Mouse (Mus musculus): ENCODE data around the gene Sh3bp1. TPM values are rescaled to one million over a fixed set of nuclear protein-coding genes. Genes with fewer than 3 reads are reported as not detected.

Gene Sh3bp1
- polyA plus RNA-seq (2014; fragmentation: Illumina TruSeq; extraction: RNeasy Lipid Tissue Mini Kit (QIAGEN cat#74804); ENCODE audit: insufficient read depth, low read depth, low replicate concordance), result 11.6 TPM

GRCm38 (mm10) chr15:78899740-78900584 is at the start of gene Sh3bp1:
Gene Sh3bp1, plus strand, starts transcription at chr15:78899768.

DNA sequence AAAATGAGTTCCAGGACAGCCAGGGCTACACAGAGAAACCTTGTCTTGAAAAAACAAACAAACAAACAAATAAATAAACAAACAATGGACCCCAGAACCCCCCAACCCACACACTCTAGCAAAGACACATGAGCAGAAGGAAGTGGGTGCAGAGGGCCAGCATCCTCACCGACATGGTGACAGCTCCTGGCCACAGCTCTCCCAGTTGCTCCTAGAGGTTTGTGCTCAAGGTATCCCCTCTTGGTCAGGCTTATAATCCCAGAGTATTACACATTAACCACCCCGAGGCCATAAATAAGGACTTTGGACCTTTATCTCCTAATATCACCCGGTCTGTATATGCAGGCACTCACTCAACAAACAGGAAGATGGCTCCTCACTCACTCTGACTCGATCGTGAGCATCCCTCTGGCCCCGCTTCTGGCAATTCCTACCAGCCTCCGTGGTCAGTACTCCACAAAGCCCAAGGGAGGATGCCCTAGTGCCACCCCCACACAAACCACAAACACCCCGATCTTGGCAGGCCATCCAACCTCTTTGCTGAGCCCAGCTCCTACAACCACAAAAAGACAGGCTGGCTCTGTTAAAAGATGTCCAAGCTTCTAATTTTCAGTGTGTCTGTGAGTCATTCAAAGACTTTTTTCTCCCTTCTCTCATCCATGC is 44.1 kb upstream of the Sh3bp1 start, which contains the start of gene Lgals2:
Lgals2 (minus strand) TSS at position 227 of the 663 bp plus-strand sequence.

GRCm38 (mm10) chr15:78876991-78877809 is 22.4 kb upstream of the Sh3bp1 start, which contains the start of gene Gga1:
Gene Gga1, plus strand, starts transcription at chr15:78877190.

GRCm38 (mm10) chr15:78899409-78899739 is 194 bp upstream of the Sh3bp1 start, which contains the start of gene Gm49510:
Gene Gm49510, plus strand, starts transcription at chr15:78899667.

DNA sequence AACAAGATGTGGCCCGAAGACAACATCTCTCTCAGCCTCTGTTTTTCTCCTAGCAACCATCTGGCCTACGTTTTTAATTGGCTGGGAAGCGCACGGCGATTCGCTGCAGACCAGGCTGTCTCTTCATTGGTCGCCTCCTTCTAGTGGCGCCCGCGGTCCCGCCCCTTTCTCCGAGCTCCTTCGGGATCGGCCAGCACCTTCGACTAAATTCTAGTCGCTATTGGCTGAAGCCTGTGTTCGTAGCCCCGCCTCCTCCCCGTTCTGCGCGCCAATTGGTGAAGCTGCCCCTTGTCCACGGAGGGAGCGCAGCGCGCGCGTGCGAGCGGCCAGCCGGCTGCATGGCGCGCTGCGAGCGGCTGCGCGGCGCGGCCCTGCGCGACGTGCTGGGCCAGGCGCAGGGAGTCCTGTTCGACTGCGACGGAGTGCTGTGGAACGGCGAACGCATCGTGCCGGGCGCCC is 14.1 kb downstream of the Sh3bp1 start, which contains the start of gene Pdxp:
Pdxp (plus strand) TSS at position 288 of the 459 bp plus-strand sequence.

GRCm38 (mm10) chr15:78926021-78926919 is 26.7 kb downstream of the Sh3bp1 start, which contains the start of gene Lgals1:
Gene Lgals1, plus strand, starts transcription at chr15:78926725.

DNA sequence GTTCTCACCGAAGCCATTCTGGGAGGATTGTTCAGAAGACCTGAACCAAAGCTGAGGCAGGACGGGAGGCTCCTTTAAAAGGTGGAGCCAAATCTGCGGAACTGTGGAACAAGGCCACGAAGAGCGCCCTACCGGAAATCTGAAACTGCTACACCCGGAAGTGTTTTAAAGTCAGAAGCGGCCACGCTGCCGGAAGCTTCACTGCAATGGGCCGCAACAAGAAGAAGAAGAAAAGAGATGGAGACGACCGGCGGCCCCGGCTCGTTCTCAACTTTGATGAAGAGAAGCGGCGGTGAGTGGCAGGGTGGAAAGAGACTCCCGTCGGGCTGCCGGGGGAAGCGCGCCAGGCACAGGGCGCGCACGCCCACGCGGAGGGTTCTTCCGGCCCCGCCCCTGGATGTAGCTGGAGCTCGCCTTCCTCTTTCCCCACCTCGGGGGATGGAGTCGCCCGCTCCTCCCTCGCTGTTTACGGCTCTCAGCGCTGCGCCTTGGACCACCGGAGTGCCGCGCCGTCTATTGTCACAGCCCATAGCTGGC is 35.3 kb downstream of the Sh3bp1 start, which contains the start of gene Nol12:
Nol12 (plus strand) TSS at position 150 of the 537 bp plus-strand sequence.

DNA sequence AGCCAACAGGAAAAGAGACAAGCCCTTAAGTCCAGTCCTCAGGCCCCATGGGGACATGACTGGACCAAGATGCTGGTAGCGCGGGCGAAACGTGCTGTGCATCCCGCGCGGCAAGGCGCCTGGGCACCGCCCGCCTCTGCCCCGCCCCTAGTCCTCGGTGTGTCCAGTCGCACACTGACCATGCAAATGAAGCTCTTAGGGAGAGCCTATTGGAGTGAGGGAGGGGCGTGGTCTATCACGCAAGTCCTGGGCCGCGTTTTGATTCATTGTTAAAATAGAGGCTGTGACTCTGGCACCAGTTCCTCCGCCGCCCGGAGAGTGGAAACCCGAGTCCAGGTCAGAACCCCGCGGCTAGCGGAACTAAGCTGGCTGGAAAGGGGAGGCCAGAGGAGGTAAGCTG is 48.1 kb downstream of the Sh3bp1 start, which contains the start of gene Triobp:
Triobp (plus strand) TSS at position 68 of the 400 bp plus-strand sequence.

Other genes with a start within 250 kb of the Sh3bp1 start
- not detected for gene Elfn2, start 181.0 kb upstream of the Sh3bp1 start, polyA plus RNA-seq (2014; fragmentation: Illumina TruSeq; extraction: RNeasy Lipid Tissue Mini Kit (QIAGEN cat#74804); ENCODE audit: insufficient read depth, low read depth, low replicate concordance)
- 33.1 TPM for gene Mfng, start 126.3 kb upstream of the Sh3bp1 start, polyA plus RNA-seq (2014; fragmentation: Illumina TruSeq; extraction: RNeasy Lipid Tissue Mini Kit (QIAGEN cat#74804); ENCODE audit: insufficient read depth, low read depth, low replicate concordance)
- 11.6 TPM for gene Card10, start 96.7 kb upstream of the Sh3bp1 start, polyA plus RNA-seq (2014; fragmentation: Illumina TruSeq; extraction: RNeasy Lipid Tissue Mini Kit (QIAGEN cat#74804); ENCODE audit: insufficient read depth, low read depth, low replicate concordance)
- 85.0 TPM for gene Cdc42ep1, start 57.1 kb upstream of the Sh3bp1 start, polyA plus RNA-seq (2014; fragmentation: Illumina TruSeq; extraction: RNeasy Lipid Tissue Mini Kit (QIAGEN cat#74804); ENCODE audit: insufficient read depth, low read depth, low replicate concordance)
- gene Lgals2, start 44.2 kb upstream of the Sh3bp1 start, polyA plus RNA-seq (2014; fragmentation: Illumina TruSeq; extraction: RNeasy Lipid Tissue Mini Kit (QIAGEN cat#74804); ENCODE audit: insufficient read depth, low read depth, low replicate concordance), result 4.2 TPM
- 41.9 TPM for gene Gga1, start 22.6 kb upstream of the Sh3bp1 start, polyA plus RNA-seq (2014; fragmentation: Illumina TruSeq; extraction: RNeasy Lipid Tissue Mini Kit (QIAGEN cat#74804); ENCODE audit: insufficient read depth, low read depth, low replicate concordance)
- gene Gm49510, start 101 bp upstream of the Sh3bp1 start, polyA plus RNA-seq (2014; fragmentation: Illumina TruSeq; extraction: RNeasy Lipid Tissue Mini Kit (QIAGEN cat#74804); ENCODE audit: insufficient read depth, low read depth, low replicate concordance), result not detected
- 1.4 TPM for gene Pdxp, start 14.2 kb downstream of the Sh3bp1 start, polyA plus RNA-seq (2014; fragmentation: Illumina TruSeq; extraction: RNeasy Lipid Tissue Mini Kit (QIAGEN cat#74804); ENCODE audit: insufficient read depth, low read depth, low replicate concordance)
- 364 TPM for gene Lgals1, start 27.0 kb downstream of the Sh3bp1 start, polyA plus RNA-seq (2014; fragmentation: Illumina TruSeq; extraction: RNeasy Lipid Tissue Mini Kit (QIAGEN cat#74804); ENCODE audit: insufficient read depth, low read depth, low replicate concordance)
- 24.6 TPM for gene Nol12, start 35.2 kb downstream of the Sh3bp1 start, polyA plus RNA-seq (2014; fragmentation: Illumina TruSeq; extraction: RNeasy Lipid Tissue Mini Kit (QIAGEN cat#74804); ENCODE audit: insufficient read depth, low read depth, low replicate concordance)
- gene Triobp, start 48.0 kb downstream of the Sh3bp1 start, polyA plus RNA-seq (2014; fragmentation: Illumina TruSeq; extraction: RNeasy Lipid Tissue Mini Kit (QIAGEN cat#74804); ENCODE audit: insufficient read depth, low read depth, low replicate concordance), result 23.1 TPM
- 89.9 TPM for gene H1f0, start 128.7 kb downstream of the Sh3bp1 start, polyA plus RNA-seq (2014; fragmentation: Illumina TruSeq; extraction: RNeasy Lipid Tissue Mini Kit (QIAGEN cat#74804); ENCODE audit: insufficient read depth, low read depth, low replicate concordance)
- gene Galr3, start 142.1 kb downstream of the Sh3bp1 start, polyA plus RNA-seq (2014; fragmentation: Illumina TruSeq; extraction: RNeasy Lipid Tissue Mini Kit (QIAGEN cat#74804); ENCODE audit: insufficient read depth, low read depth, low replicate concordance), result not detected
- 22.8 TPM for gene Ankrd54, start 163.1 kb downstream of the Sh3bp1 start, polyA plus RNA-seq (2014; fragmentation: Illumina TruSeq; extraction: RNeasy Lipid Tissue Mini Kit (QIAGEN cat#74804); ENCODE audit: insufficient read depth, low read depth, low replicate concordance)
- 61.9 TPM for gene Eif3l, start 175.4 kb downstream of the Sh3bp1 start, polyA plus RNA-seq (2014; fragmentation: Illumina TruSeq; extraction: RNeasy Lipid Tissue Mini Kit (QIAGEN cat#74804); ENCODE audit: insufficient read depth, low read depth, low replicate concordance)
- gene Micall1, start 209.1 kb downstream of the Sh3bp1 start, polyA plus RNA-seq (2014; fragmentation: Illumina TruSeq; extraction: RNeasy Lipid Tissue Mini Kit (QIAGEN cat#74804); ENCODE audit: insufficient read depth, low read depth, low replicate concordance), result 9.4 TPM
- 117 TPM for gene Polr2f, start 241.2 kb downstream of the Sh3bp1 start, polyA plus RNA-seq (2014; fragmentation: Illumina TruSeq; extraction: RNeasy Lipid Tissue Mini Kit (QIAGEN cat#74804); ENCODE audit: insufficient read depth, low read depth, low replicate concordance)
- 25.5 TPM for gene 1700088E04Rik, start 241.5 kb downstream of the Sh3bp1 start, polyA plus RNA-seq (2014; fragmentation: Illumina TruSeq; extraction: RNeasy Lipid Tissue Mini Kit (QIAGEN cat#74804); ENCODE audit: insufficient read depth, low read depth, low replicate concordance)